Mouse (Mus musculus): ENCODE data around the gene Tcf7. TPM values are rescaled to one million over a fixed set of nuclear protein-coding genes. Genes with fewer than 3 reads are reported as not detected.

Gene Tcf7
- 6.6 and 6.8 TPM in 2 replicates for polyA plus RNA-seq (2014; fragmentation: Nextera tagmentation; extraction: Ambion mirVana)

DNA sequence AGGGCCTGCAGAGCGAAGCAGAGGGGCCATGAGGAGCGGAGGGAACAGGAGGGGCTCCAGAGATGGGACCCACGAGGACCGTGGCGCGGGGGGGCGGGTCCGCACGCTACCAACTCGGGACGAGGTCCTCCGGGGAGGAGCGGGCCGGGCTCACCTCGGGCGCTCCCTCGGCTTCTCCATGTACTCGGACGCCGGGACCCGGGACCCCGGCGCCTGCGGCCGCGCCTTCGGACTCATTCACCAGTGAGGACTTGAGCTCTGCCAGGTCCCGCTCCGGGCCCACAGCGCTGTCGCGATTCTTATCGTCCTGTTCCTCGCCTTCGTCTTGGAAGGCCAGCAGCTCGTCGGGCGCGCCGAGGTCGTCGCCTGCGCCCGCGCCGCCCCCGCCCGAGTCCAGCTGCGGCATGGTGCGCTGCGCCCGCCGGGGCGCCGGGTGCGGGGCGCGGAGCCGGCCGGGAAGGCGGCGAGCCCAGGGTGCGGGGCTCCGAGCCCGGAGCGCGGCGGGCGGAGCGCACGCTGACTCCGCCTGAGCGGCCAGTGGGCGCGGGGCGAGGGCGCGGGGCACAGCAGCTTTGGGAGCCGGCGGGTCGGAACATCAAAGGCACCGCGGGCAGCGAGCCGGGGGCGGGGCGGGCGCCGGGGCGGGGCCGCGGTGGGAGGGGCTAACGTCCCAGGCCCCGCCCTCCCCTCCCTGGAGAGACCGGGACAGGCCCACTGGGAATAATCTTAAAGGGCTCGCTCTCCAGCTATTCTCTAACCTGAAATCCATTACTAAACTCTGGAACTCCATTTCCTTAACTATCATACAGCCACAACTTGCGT lies at the start of gene Tcf7:
Gene Tcf7 (minus strand): TSS at position 241 of the 822 bp plus-strand sequence.
- H3K4me1 ChIP-seq (replicated peaks; ENCODE audit: control insufficient read depth, insufficient read depth, low read length), result peaks cover 9% of the 10 kb centered on the region
- peak within 1 kb of the TSS; percentile 25 for H3K9ac ChIP-seq (ENCODE audit: low read depth, low read length)
- no peaks in the 10 kb centered on the region for H3K9me3 ChIP-seq (ENCODE audit: control insufficient read depth, low read length)
- peak; percentile 81 for DNase-seq (ENCODE audit: low spot score)
- peak within 1 kb of the TSS; percentile 81 for H3K4me2 ChIP-seq
- no peak within 1 kb of the TSS for H3K27ac ChIP-seq (ENCODE audit: low read depth, low read length)
- WGBS, result under 1% methylated on average over 95 of the region's 97 CpGs
- H3K27me3 ChIP-seq (replicated peaks; ENCODE audit: control insufficient read depth, insufficient read depth, low read length), result peaks cover 61% of the 10 kb centered on the region
- no peaks in the 10 kb centered on the region for H3K36me3 ChIP-seq (ENCODE audit: control insufficient read depth, insufficient read depth, low read length)
- H3K4me3 ChIP-seq (ENCODE audit: low read depth, low read length), result peak within 1 kb of the TSS; percentile 66
- ATAC-seq (replicated peaks; ENCODE audit: low FRiP score), result peak; percentile 70

DNA sequence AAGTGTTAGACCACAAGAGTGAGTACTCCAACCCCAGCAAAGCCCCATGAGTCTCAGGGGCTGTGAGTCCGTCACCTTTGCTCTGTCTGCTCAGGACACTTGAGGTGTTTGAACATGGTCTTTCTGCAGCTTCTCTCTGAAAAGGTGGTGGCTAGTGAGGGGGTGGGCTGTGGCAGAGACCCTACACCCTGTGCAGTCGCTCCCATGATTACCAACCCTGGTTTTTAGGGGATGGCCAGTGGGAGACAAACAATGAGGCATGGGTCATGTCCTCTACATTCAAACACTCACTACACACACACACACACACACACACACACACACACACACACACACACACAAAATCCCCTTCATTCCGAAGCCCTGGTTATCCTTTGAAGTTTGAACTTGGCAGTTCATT lies 44.5 kb upstream of the Tcf7 start:
- no peaks in the 10 kb centered on the region for H3K9me3 ChIP-seq (ENCODE audit: control insufficient read depth, low read length)
- H3K4me2 ChIP-seq, result no peak overlapping the region
- no peak overlapping the region for H3K27ac ChIP-seq (ENCODE audit: low read depth, low read length)
- WGBS, result 57% methylated on average over 3 of the region's 3 CpGs
- DNase-seq (ENCODE audit: low spot score) (no peak), ATAC-seq (replicated peaks; ENCODE audit: low FRiP score) (no peak)
- H3K4me3 ChIP-seq (ENCODE audit: low read depth, low read length), result no peak overlapping the region
- no peaks in the 10 kb centered on the region for H3K4me1 ChIP-seq (replicated peaks; ENCODE audit: control insufficient read depth, insufficient read depth, low read length)
- H3K27me3 ChIP-seq (replicated peaks; ENCODE audit: control insufficient read depth, insufficient read depth, low read length), result 0 out of 2 replicates have a peak, but pooled peaks cover 2% of the 10 kb centered on the region
- no peaks in the 10 kb centered on the region for H3K36me3 ChIP-seq (ENCODE audit: control insufficient read depth, insufficient read depth, low read length)
- H3K9ac ChIP-seq (ENCODE audit: low read depth, low read length), result no peak overlapping the region

DNA sequence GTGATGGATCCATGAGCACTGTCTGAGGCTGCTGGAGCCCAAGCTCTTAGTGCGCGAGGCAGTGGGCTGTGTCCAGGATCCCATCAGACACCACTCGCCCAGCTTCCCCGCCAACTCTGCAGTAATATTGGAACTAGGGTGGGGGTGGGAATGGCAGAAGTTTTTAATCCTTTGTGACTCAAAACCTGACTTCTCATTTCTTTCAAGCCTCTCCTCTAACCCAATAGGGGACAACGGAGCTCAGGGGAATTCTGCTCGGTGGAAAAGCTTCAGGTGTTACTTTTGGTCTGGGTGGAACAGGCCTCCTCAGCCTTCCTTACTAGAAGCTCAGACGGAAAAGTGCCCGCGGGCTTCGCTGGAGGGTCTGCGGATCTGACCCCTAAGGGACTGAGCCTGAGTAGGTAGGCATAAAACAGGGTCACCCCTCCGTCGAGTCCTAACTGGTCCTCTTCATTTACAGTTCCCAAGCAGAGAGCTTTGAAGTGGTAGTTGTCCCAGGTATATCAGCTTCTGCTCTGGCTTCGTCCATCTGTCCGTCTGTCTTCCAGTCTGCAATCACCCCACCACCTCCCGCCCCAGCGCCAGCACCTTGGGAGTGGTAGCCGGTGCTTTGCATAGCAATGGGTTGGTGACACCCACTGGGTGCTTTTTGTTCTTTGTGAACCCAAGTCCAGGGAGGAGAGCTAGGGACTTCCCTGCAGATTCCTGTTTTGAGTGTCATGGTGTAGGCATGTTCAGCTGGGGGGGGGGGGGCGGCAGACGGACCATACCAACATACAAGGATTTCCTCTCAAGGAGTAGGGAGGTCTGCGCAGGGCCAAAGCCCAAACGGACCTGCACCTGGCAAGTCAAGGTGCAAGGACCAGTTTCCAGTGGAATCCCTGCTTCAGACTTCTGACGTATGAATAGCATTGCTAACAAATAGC lies 41.9 kb upstream of the Tcf7 start:
- Histone ChIP-seq H3K36me3 (ENCODE audit: control insufficient read depth, insufficient read depth, low read length) (no peaks in the 10 kb centered on the region), H3K27ac (ENCODE audit: low read depth, low read length) (no peak overlapping the region), H3K4me2 (no peak overlapping the region), H3K27me3 (replicated peaks; ENCODE audit: control insufficient read depth, insufficient read depth, low read length) (0 out of 2 replicates have a peak, but pooled peaks cover 2% of the 10 kb centered on the region), H3K9ac (ENCODE audit: low read depth, low read length) (no peak overlapping the region), H3K4me1 (replicated peaks; ENCODE audit: control insufficient read depth, insufficient read depth, low read length) (no peaks in the 10 kb centered on the region), H3K4me3 (ENCODE audit: low read depth, low read length) (no peak overlapping the region), H3K9me3 (ENCODE audit: control insufficient read depth, low read length) (no peaks in the 10 kb centered on the region)
- WGBS, result 58% methylated on average over 23 of the region's 23 CpGs
- no peak for DNase-seq (ENCODE audit: low spot score)
- no peak for ATAC-seq (replicated peaks; ENCODE audit: low FRiP score)

DNA sequence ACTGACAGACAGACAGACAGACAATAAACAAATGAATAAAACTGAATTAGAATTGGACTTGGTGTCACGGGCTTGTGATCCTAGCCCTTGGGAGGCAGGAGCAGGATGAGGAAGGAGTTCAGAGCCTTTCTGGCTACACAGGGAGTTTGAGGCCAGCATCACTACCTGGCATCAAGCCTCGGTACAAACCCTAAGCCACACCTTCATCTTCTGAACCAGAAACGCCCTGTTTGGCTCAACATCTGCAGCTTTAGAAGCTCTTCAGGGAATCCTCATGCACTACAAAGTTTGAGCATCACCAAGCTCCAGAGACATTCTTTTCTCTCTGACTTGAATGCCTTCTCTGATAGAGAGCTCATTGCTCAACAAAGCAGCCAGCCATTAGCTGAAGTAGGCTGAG lies 38.7 kb upstream of the Tcf7 start:
- Histone ChIP-seq H3K9me3 (ENCODE audit: control insufficient read depth, low read length) (no peaks in the 10 kb centered on the region), H3K27ac (ENCODE audit: low read depth, low read length) (no peak overlapping the region), H3K4me1 (replicated peaks; ENCODE audit: control insufficient read depth, insufficient read depth, low read length) (no peaks in the 10 kb centered on the region), H3K4me3 (ENCODE audit: low read depth, low read length) (no peak overlapping the region), H3K9ac (ENCODE audit: low read depth, low read length) (no peak overlapping the region), H3K4me2 (no peak overlapping the region), H3K36me3 (ENCODE audit: control insufficient read depth, insufficient read depth, low read length) (no peaks in the 10 kb centered on the region), H3K27me3 (replicated peaks; ENCODE audit: control insufficient read depth, insufficient read depth, low read length) (no peaks in the 10 kb centered on the region; the same call in 1 of the 2 replicates)
- WGBS, result 57% methylated on average over 3 of the region's 3 CpGs
- DNase-seq (ENCODE audit: low spot score), result no peak
- no peak for ATAC-seq (replicated peaks; ENCODE audit: low FRiP score)

DNA sequence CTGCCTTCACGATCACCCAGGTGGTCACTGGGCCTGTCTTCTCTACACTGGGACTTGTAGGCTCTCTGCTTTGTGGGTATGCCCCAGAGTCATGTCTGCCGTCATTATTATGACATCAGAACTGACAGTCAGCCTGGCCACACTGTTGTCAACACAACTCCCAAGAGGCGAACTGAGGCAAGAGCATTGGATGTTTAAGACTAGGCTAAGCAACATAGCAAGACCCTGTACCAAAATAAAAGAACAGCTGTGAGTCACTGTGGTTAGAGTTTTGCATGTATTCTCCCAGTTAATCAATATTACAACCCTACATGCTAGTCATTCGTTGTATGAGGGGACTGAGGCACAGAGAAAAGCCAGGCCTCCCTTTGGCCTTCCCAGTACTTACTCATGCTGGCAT lies 37.7 kb upstream of the Tcf7 start:
- WGBS, result 80% methylated on average over 4 of the region's 4 CpGs

DNA sequence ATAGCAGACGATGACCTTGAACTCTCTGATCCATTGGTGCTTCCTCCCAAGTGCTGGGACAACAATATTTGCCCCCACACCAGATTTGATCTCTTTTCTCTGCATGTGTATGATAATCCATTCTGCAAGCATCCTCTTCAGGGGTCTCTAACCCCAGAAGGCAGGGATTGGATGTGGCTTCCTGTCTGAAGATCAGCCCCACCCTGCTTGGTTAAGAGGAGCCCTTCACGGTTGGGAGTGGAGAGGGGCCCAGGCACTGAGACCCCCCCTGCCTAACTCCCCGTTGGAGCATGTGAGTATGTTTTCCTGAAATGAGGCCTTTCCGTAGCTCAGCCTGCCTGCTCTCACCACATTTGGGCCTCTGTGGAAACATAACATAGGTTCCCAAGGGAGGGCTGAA lies 36.9 kb upstream of the Tcf7 start:
- H3K27ac ChIP-seq (ENCODE audit: low read depth, low read length), result no peak overlapping the region
- no peak overlapping the region for H3K4me3 ChIP-seq (ENCODE audit: low read depth, low read length)
- ATAC-seq (replicated peaks; ENCODE audit: low FRiP score), result no peak
- H3K36me3 ChIP-seq (ENCODE audit: control insufficient read depth, insufficient read depth, low read length), result no peaks in the 10 kb centered on the region
- no peak overlapping the region for H3K4me2 ChIP-seq
- 65% methylated on average over 4 of the region's 4 CpGs for WGBS
- no peak for DNase-seq (ENCODE audit: low spot score)
- no peaks in the 10 kb centered on the region for H3K9me3 ChIP-seq (ENCODE audit: control insufficient read depth, low read length)
- no peaks in the 10 kb centered on the region for H3K4me1 ChIP-seq (replicated peaks; ENCODE audit: control insufficient read depth, insufficient read depth, low read length)
- no peak overlapping the region for H3K9ac ChIP-seq (ENCODE audit: low read depth, low read length)
- H3K27me3 ChIP-seq (replicated peaks; ENCODE audit: control insufficient read depth, insufficient read depth, low read length), result peaks cover 4% of the 10 kb centered on the region

More for the DNA sequence above, 37.7 kb upstream of the Tcf7 start:
- no peaks in the 10 kb centered on the region for H3K9me3 ChIP-seq (ENCODE audit: control insufficient read depth, low read length)
- H3K36me3 ChIP-seq (ENCODE audit: control insufficient read depth, insufficient read depth, low read length), result no peaks in the 10 kb centered on the region
- ATAC-seq (replicated peaks; ENCODE audit: low FRiP score) (no peak), DNase-seq (ENCODE audit: low spot score) (no peak)
- H3K4me2 ChIP-seq, result no peak overlapping the region
- no peak overlapping the region for H3K9ac ChIP-seq (ENCODE audit: low read depth, low read length)
- no peak overlapping the region for H3K4me3 ChIP-seq (ENCODE audit: low read depth, low read length)
- H3K27ac ChIP-seq (ENCODE audit: low read depth, low read length), result no peak overlapping the region
- no peaks in the 10 kb centered on the region for H3K4me1 ChIP-seq (replicated peaks; ENCODE audit: control insufficient read depth, insufficient read depth, low read length)
- H3K27me3 ChIP-seq (replicated peaks; ENCODE audit: control insufficient read depth, insufficient read depth, low read length), result no peaks in the 10 kb centered on the region; the same call in 1 of the 2 replicates

DNA sequence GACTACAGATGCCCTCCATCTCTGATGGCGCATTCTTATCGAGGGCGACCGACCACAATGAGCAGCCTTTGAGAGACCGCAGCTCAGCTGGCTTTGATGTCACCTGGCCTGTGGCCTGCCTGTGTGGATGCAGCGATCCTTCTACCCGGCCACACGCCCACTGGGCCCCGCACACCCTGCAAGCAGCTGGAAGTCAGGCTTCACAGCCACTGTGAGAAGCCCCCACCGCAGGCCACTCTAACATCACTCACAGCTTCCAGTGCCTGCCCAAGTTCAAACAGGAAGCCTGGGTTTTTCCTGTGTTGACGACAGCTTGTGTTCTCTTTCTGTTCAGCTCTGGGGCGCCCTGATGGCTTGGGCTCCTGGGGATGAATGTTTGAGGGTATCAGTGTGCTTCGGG lies 35.6 kb upstream of the Tcf7 start:
- 36% methylated on average over 13 of the region's 13 CpGs for WGBS

DNA sequence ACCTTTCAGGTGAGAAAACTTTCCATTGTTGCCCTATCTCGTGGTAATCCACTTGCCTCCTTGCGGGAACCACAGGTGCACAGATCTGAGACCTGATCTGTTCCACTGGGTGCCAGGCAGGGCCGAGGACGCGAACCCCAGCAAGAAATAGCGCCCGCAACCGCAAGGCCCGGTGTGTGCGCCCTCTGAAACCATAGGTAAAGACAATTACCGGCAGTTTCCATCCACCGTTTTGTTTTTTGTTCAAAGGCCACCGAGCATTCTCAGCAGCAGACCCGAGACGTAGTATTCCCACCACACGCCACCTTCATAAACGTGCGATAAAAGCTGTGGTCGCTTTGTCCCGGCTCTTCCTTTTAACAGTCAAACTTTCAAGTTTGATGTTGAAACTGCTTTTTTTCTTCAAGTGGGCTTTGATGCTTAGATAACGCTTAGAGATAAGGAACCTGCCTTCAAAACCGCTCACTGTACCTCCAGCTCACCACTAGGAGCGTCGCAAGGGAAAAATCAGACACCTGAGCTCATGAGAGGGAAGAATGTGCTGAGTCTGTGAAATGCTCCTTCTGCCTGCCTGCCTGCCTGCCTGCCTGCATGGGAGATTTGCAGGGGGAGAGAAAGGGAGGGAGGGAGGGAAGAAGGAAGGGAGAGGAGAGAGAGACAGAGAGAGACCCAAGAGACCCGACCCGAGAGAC lies 31.4 kb upstream of the Tcf7 start:
- Histone ChIP-seq H3K9ac (ENCODE audit: low read depth, low read length) (no peak overlapping the region), H3K4me3 (ENCODE audit: low read depth, low read length) (peak overlapping the region; percentile 15; the same call in 1 of the 2 replicates), H3K4me1 (replicated peaks; ENCODE audit: control insufficient read depth, insufficient read depth, low read length) (no peaks in the 10 kb centered on the region), H3K9me3 (ENCODE audit: control insufficient read depth, low read length) (no peaks in the 10 kb centered on the region), H3K27me3 (replicated peaks; ENCODE audit: control insufficient read depth, insufficient read depth, low read length) (peaks cover 14% of the 10 kb centered on the region), H3K27ac (ENCODE audit: low read depth, low read length) (no peak overlapping the region), H3K4me2 (peak overlapping the region; percentile 16; the same call in 1 of the 2 replicates), H3K36me3 (ENCODE audit: control insufficient read depth, insufficient read depth, low read length) (no peaks in the 10 kb centered on the region)
- no peak for DNase-seq (ENCODE audit: low spot score)
- WGBS, result 16% methylated on average over 26 of the region's 26 CpGs
- no peak for ATAC-seq (replicated peaks; ENCODE audit: low FRiP score)

More for the DNA sequence above, 35.6 kb upstream of the Tcf7 start:
- ATAC-seq (replicated peaks; ENCODE audit: low FRiP score) (no peak), DNase-seq (ENCODE audit: low spot score) (no peak)
- Histone ChIP-seq H3K4me3 (ENCODE audit: low read depth, low read length) (no peak overlapping the region), H3K9ac (ENCODE audit: low read depth, low read length) (no peak overlapping the region), H3K36me3 (ENCODE audit: control insufficient read depth, insufficient read depth, low read length) (no peaks in the 10 kb centered on the region), H3K4me2 (no peak overlapping the region), H3K27me3 (replicated peaks; ENCODE audit: control insufficient read depth, insufficient read depth, low read length) (peaks cover 14% of the 10 kb centered on the region), H3K9me3 (ENCODE audit: control insufficient read depth, low read length) (no peaks in the 10 kb centered on the region), H3K4me1 (replicated peaks; ENCODE audit: control insufficient read depth, insufficient read depth, low read length) (no peaks in the 10 kb centered on the region), H3K27ac (ENCODE audit: low read depth, low read length) (no peak overlapping the region)
